Mouse (Mus musculus) hindbrain, embryonic 10.5 days (tissue): Measurements from ENCODE around the gene Mup19. TPM values are rescaled to one million over a fixed set of nuclear protein-coding genes. Genes with fewer than 3 reads are reported as not detected.
"Not testable (repeated sequence)": the region's sequence is repeated elsewhere in the genome, so short reads cannot be mapped to it uniquely, and the experiment has no call there.

Experiments used
- DNase-seq: peaks from one replicate; pipeline ENCODE4 v3.0.0-alpha.2; 2017; ENCODE audit warnings: low spot score
- H3K27ac ChIP-seq: fragments of 300-500 bp; sonication (generic); 2 replicates; pipeline ENCODE4 v1.5.1; 2016; ENCODE audit warnings: mild to moderate bottlenecking, moderate library complexity
- H3K27me3 ChIP-seq: fragments of 300-500 bp; sonication (generic); 2 replicates; pipeline ENCODE4 v1.6.1; 2016; ENCODE audit warnings: mild to moderate bottlenecking; ENCODE audit not compliant: poor library complexity, insufficient read depth, severe bottlenecking
- H3K36me3 ChIP-seq: fragments of 300-500 bp; sonication (generic); 2 replicates; pipeline ENCODE4 v1.6.1; 2016; ENCODE audit warnings: mild to moderate bottlenecking, moderate library complexity
- H3K4me1 ChIP-seq: fragments of 300-500 bp; sonication (generic); replicated peaks from 2 replicates; pipeline ENCODE4 v1.6.1; 2016; ENCODE audit warnings: mild to moderate bottlenecking
- H3K4me3 ChIP-seq: fragments of 300-500 bp; sonication (generic); 2 replicates; pipeline ENCODE4 v1.5.1; 2016; ENCODE audit warnings: mild to moderate bottlenecking, moderate library complexity
- H3K9me3 ChIP-seq: fragments of 300-500 bp; sonication (generic); 2 replicates; pipeline ENCODE4 v1.6.1; 2016; ENCODE audit warnings: mild to moderate bottlenecking, moderate library complexity
- WGBS: fragments of 180-500 bp; shearing (Covaris S2); methylation state at CpG from one replicate; pipeline ENCODE4 v1.1.7; 2016; 5-methylcytosine and 5-hydroxymethylcytosine counted together
- polyA plus RNA-seq: library from polyadenylated mRNA; unstranded; fragments of >200 nt; fragmentation: Nextera tagmentation; extraction: Ambion mirVana; gene quantifications from 2 replicates; pipeline ENCODE4 v1.2.1, GENCODE M21; 2016

Gene Mup19
- not detected in 2 replicates for polyA plus RNA-seq

GRCm38 (mm10) chr4:61782169-61782568 lies at the start of gene Mup19:
Gene Mup19, minus strand, starts transcription at chr4:61782269.
- not testable (repeated sequence) for H3K27ac ChIP-seq, H3K4me3 ChIP-seq, H3K27me3 ChIP-seq, H3K4me1 ChIP-seq, H3K9me3 ChIP-seq, DNase-seq, H3K36me3 ChIP-seq
- 96% methylated on average over 1 of the region's 5 CpGs for WGBS

- Histone ChIP-seq H3K27me3 (no peaks in the 10 kb centered on the region), H3K27ac (no peak overlapping the region), H3K4me3 (no peak overlapping the region), H3K9me3 (peaks cover 12% of the 10 kb centered on the region), H3K36me3 (no peaks in the 10 kb centered on the region), H3K4me1 (no peaks in the 10 kb centered on the region)
- DNase-seq, result no peak
- WGBS, result 81% methylated on average over 4 of the region's 4 CpGs
These were observed 47.1 kb upstream of the Mup19 start for GRCm38 (mm10) chr4:61829211-61829610.

GRCm38 (mm10) chr4:61823185-61823584 lies 41.1 kb upstream of the Mup19 start:
- H3K27ac ChIP-seq, result no peak overlapping the region
- no peak for DNase-seq
- 92% methylated on average over 15 of the region's 15 CpGs for WGBS
- H3K9me3 ChIP-seq, result peaks cover 26% of the 10 kb centered on the region
- H3K36me3 ChIP-seq, result no peaks in the 10 kb centered on the region
- H3K27me3 ChIP-seq, result no peaks in the 10 kb centered on the region
- no peak overlapping the region for H3K4me3 ChIP-seq
- H3K4me1 ChIP-seq, result no peaks in the 10 kb centered on the region

GRCm38 (mm10) chr4:61822541-61822940 lies 40.5 kb upstream of the Mup19 start:
- WGBS, result 94% methylated on average over 9 of the region's 9 CpGs
- H3K27ac ChIP-seq, H3K4me1 ChIP-seq, H3K4me3 ChIP-seq, H3K27me3 ChIP-seq, DNase-seq, H3K36me3 ChIP-seq: not testable (repeated sequence)
- peaks cover 26% of the 10 kb centered on the region for H3K9me3 ChIP-seq

DNA sequence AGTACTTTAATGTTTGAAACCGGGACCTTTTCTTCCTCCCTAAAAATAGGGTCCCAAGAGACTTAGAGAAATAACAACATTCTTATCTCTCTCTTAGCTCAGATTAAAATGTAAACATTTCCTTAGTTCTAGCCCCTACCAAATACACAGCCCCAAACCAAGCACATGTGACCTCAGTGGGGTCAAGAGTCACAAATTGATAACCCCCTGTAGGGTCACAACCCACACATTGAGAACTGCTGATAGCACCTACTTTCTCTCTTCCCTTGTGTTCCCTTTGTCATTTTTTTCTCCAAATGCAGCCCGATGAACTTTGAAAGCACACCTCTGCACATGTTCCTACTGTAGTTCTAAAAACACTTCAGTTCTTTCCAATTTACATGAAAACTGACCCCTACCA lies 33.5 kb upstream of the Mup19 start:
- DNase-seq, result no peak
- Histone ChIP-seq H3K4me3 (no peak overlapping the region), H3K4me1 (no peaks in the 10 kb centered on the region), H3K27ac (no peak overlapping the region), H3K36me3 (no peaks in the 10 kb centered on the region), H3K9me3 (no peaks in the 10 kb centered on the region), H3K27me3 (no peaks in the 10 kb centered on the region)
- WGBS, result 76% methylated on average over 2 of the region's 2 CpGs

- H3K36me3 ChIP-seq, result no peaks in the 10 kb centered on the region
These were observed 31.4 kb upstream of the Mup19 start for GRCm38 (mm10) chr4:61813435-61813834.

GRCm38 (mm10) chr4:61811193-61811592 lies 29.1 kb upstream of the Mup19 start:
- H3K9me3 ChIP-seq, H3K4me3 ChIP-seq, H3K27me3 ChIP-seq, H3K36me3 ChIP-seq, H3K27ac ChIP-seq, H3K4me1 ChIP-seq: not testable (repeated sequence)
- DNase-seq, result peak; percentile 56
- WGBS, result 22% methylated on average over 2 of the region's 2 CpGs

More at GRCm38 (mm10) chr4:61813435-61813834, 31.4 kb upstream of the Mup19 start:
- H3K4me1 ChIP-seq, result no peaks in the 10 kb centered on the region
- H3K27me3 ChIP-seq, result no peaks in the 10 kb centered on the region
- H3K27ac ChIP-seq, result no peak overlapping the region
- no peak overlapping the region for H3K4me3 ChIP-seq
- no peak for DNase-seq
- 0 out of 2 replicates have a peak, but pooled peaks cover 5% of the 10 kb centered on the region for H3K9me3 ChIP-seq

DNA sequence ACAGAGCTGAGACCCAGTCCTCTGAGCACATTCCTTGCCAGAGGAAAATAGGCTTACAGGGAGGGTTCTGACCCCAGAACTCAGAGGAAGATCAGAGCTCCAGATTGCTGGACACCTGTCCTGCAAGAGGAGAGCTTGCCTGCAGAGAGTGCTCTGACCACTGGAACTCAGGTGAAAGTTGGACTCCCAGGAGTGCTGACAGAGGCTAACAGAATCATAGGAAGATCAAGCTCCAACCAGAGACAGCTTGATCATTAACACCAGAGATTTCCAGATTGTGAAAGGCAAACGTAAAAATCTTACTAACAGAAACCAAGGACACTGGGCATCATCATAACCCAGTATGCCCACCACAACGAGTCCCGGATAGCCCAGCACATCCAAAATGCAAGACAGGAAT lies 26.9 kb upstream of the Mup19 start:
- 90% methylated on average over 3 of the region's 3 CpGs for WGBS
- not testable (repeated sequence) for H3K36me3 ChIP-seq, H3K4me1 ChIP-seq, DNase-seq, H3K4me3 ChIP-seq, H3K27me3 ChIP-seq, H3K9me3 ChIP-seq, H3K27ac ChIP-seq

- H3K27ac ChIP-seq, H3K4me3 ChIP-seq, H3K4me1 ChIP-seq, DNase-seq, H3K9me3 ChIP-seq, H3K36me3 ChIP-seq, H3K27me3 ChIP-seq: not testable (repeated sequence)
- WGBS, result 91% methylated on average over 1 of the region's 1 CpGs
These were observed 7.6 kb upstream of the Mup19 start for GRCm38 (mm10) chr4:61789699-61790098.

- not testable (repeated sequence) for H3K36me3 ChIP-seq, H3K27ac ChIP-seq
- 87% methylated on average over 1 of the region's 1 CpGs for WGBS
These were observed 2.2 kb upstream of the Mup19 start for GRCm38 (mm10) chr4:61784231-61784630.

More at GRCm38 (mm10) chr4:61784231-61784630, 2.2 kb upstream of the Mup19 start:
- DNase-seq, H3K4me3 ChIP-seq, H3K4me1 ChIP-seq, H3K27me3 ChIP-seq, H3K9me3 ChIP-seq: not testable (repeated sequence)

Other genes with a start within 250 kb of the Mup19 start
- gene Mup17, start 186.4 kb downstream of the Mup19 start, polyA plus RNA-seq, result not detected in 2 replicates
- gene Mup18, start 108.1 kb downstream of the Mup19 start, polyA plus RNA-seq, result not detected in 2 replicates
- gene Mup5, start 53.0 kb upstream of the Mup19 start, polyA plus RNA-seq, result not detected in 2 replicates